Mouse (Mus musculus) MEL (cell line): ENCODE results near the gene Smagp.

Experiments
- CHD2 ChIP-seq: IDR thresholded peaks from 2 replicates; pipeline ENCODE4 v1.6.1; 2011; ENCODE audit warnings: low read length, improper control_type of control experiment
- EP300 ChIP-seq, 2 experiments: IDR thresholded peaks; 2 replicates each; pipeline ENCODE4 v1.6.1; 2011; ENCODE audit warnings: improper control_type of control experiment in 2 of 2, low read length in 2 of 2, low read depth in 1 of 2, mild to moderate bottlenecking in 1 of 2
- HCFC1 ChIP-seq: IDR thresholded peaks from 2 replicates; pipeline ENCODE4 v1.6.1; 2012; ENCODE audit warnings: low read depth, mild to moderate bottlenecking, inconsistent platforms, low read length, improper control_type of control experiment, moderate library complexity
- POLR2A ChIP-seq, 2 experiments: IDR thresholded peaks; 2 replicates each; pipeline ENCODE4 v1.6.1; 2011 to 2012; ENCODE audit warnings: low read length in 2 of 2, mild to moderate bottlenecking in 2 of 2, control low read depth in 1 of 2, improper control_type of control experiment in 1 of 2, low read depth in 1 of 2, moderate library complexity in 1 of 2; ENCODE audit not compliant: control insufficient read depth in 1 of 2, insufficient read depth in 1 of 2, poor library complexity in 1 of 2

DNA sequence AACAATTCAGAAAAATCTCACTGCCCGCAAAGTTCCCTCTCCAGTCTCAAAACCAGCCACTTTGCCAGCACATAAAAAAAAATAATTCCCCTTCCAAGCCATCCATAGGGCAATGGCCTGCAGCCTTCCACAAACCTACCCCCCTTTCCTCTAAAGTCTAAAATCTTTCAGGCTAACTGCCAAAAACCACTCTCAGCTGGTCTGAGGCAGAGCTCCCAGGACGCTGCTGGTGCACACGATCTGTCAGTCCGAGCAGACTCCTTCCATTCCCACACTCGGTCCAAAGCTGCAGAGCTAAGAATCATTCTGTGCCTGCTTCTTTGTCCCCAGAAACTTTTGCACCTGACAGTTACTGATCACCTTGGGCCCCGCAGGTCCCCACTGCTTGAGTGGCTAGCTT is 62.8 kb downstream of the Smagp start:
- TF ChIP-seq EP300 (IDR thresholded peaks at IDR 0.05; ENCODE audit: low read depth in 1 of 2, low read length in 2 of 2) = no peak
- TF ChIP-seq HCFC1 = no peak
- no peak for TF ChIP-seq POLR2A (IDR thresholded peaks at IDR 0.05; ENCODE audit: control insufficient read depth in 1 of 2, insufficient read depth in 1 of 2, low read depth in 1 of 2, low read length in 2 of 2, poor library complexity in 1 of 2)
- no peak for TF ChIP-seq CHD2
